Mouse (Mus musculus) stomach, embryonic 14.5 days (tissue): ENCODE measurements around the gene Krt19. TPM values are rescaled to one million over a fixed set of nuclear protein-coding genes. Genes with fewer than 3 reads are reported as not detected.

Experiments used
- ATAC-seq: fragments of 200-750 bp; cut with Nextera tagmentation; 2 replicates; pipeline ENCODE4 v1.8.0; 2017; ENCODE audit warnings: low read depth, moderate TSS enrichment; ENCODE audit not compliant: insufficient number of reproducible peaks, insufficient read depth, low FRiP score
- H3K27ac ChIP-seq: fragments of 300-500 bp; sonication (generic); 2 replicates; pipeline ENCODE4 v1.5.1; 2014; ENCODE audit warnings: mild to moderate bottlenecking, low read length, moderate library complexity, mixed read lengths
- H3K27me3 ChIP-seq: fragments of 300-500 bp; sonication (generic); 2 replicates; pipeline ENCODE4 v1.6.1; 2014; ENCODE audit warnings: low read length, control low read depth, mixed read lengths; ENCODE audit not compliant: control insufficient read depth, insufficient read depth
- H3K36me3 ChIP-seq: fragments of 300-500 bp; sonication (generic); 2 replicates; pipeline ENCODE4 v1.6.1; 2014; ENCODE audit warnings: mild to moderate bottlenecking, control low read depth, low read length, moderate library complexity, mixed read lengths; ENCODE audit not compliant: control insufficient read depth, insufficient read depth
- H3K4me1 ChIP-seq: fragments of 300-500 bp; sonication (generic); 2 replicates; pipeline ENCODE4 v1.6.1; 2014; ENCODE audit warnings: low read length, control low read depth, mixed read lengths; ENCODE audit not compliant: control insufficient read depth, insufficient read depth
- H3K4me2 ChIP-seq: fragments of 300-500 bp; sonication (generic); replicated peaks from 2 replicates; pipeline ENCODE4 v1.6.1; 2014; ENCODE audit warnings: low read depth, low read length, control low read depth
- H3K4me3 ChIP-seq: fragments of 300-500 bp; sonication (generic); 2 replicates; pipeline ENCODE4 v1.5.1; 2014; ENCODE audit warnings: low read depth, low read length, control low read depth
- H3K9ac ChIP-seq: fragments of 300-500 bp; sonication (generic); replicated peaks from 2 replicates; pipeline ENCODE4 v1.6.1; 2014; ENCODE audit warnings: low read depth, mild to moderate bottlenecking, control low read depth, low read length, moderate library complexity, mixed read lengths
- H3K9me3 ChIP-seq: fragments of 300-500 bp; sonication (generic); 2 replicates; pipeline ENCODE4 v1.6.1; 2016; ENCODE audit warnings: low read depth, low read length, control low read depth; ENCODE audit not compliant: control insufficient read depth
- WGBS: fragments of 180-500 bp; shearing (Covaris S2); extraction: QIAGEN DNeasy Blood & Tissue Kit; methylation state at CpG from one replicate; pipeline ENCODE4 v1.1.7; 2014; 5-methylcytosine and 5-hydroxymethylcytosine counted together
- polyA plus RNA-seq: library from polyadenylated mRNA; unstranded; fragments of >200 nt; fragmentation: Nextera tagmentation; extraction: Ambion mirVana; gene quantifications from 2 replicates; pipeline ENCODE4 v1.2.1, GENCODE M21; 2014

Gene Krt19
- polyA plus RNA-seq, 1 experiment from 2014 or later = 387 TPM

DNA sequence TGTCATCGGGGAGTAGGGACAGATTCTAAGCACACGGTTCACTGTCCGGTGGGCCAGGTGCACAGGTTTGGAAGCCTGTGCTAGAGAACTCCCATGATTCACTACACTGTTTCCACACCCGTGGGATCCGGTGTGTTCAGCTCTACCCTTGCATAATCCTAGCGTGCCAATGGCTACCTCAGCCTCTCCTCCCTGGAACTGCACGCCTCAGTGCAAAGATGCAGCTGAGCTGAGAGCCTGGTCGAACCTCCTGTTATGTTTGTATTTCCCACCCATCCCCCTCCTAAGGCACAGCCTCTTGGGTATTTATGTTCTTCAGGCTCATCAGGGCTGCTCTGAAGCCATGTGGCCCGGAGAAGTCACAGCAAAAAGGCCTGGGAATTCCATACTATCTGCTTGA lies 50.6 kb downstream of the Krt19 start:
- Histone ChIP-seq H3K4me1 (no peaks in the 10 kb centered on the region), H3K4me3 (no peak overlapping the region), H3K9ac (no peak overlapping the region), H3K27me3 (no peaks in the 10 kb centered on the region), H3K27ac (no peak overlapping the region), H3K9me3 (no peaks in the 10 kb centered on the region), H3K36me3 (no peaks in the 10 kb centered on the region), H3K4me2 (no peak overlapping the region)
- 58% methylated on average over 9 of the region's 9 CpGs for WGBS
- ATAC-seq = no peak

DNA sequence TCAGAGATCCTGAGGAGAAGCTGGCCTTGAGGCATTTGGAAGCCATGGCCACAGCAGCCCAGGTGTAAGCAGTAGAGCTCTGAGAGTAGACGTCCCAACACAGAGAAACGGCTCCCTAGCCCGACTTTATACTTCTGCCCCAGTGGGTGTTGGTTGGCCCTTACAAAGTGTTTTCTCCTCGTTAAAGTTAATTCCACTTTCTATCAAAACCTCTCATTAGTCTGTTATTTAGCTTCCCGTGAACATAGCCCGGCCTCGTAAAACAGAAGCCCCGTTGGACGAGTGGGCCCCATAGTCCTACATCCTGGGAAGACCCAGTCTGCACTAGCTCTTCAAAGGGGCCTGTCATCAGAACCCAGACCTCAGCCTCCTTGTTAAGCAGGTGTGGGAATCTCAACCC lies 52.3 kb downstream of the Krt19 start, which contains the start of gene Krt35:
TSS of gene Krt35 (minus strand) at position 101 of the 400 bp plus-strand sequence.
- WGBS = 89% methylated on average over 9 of the region's 9 CpGs
- H3K36me3 ChIP-seq = no peaks in the 10 kb centered on the region
- H3K4me1 ChIP-seq = no peaks in the 10 kb centered on the region
- no peak within 1 kb of the TSS for H3K27ac ChIP-seq
- no peak within 1 kb of the TSS for H3K9ac ChIP-seq
- no peak within 1 kb of the TSS for H3K4me3 ChIP-seq
- no peaks in the 10 kb centered on the region for H3K27me3 ChIP-seq
- ATAC-seq = no peak
- no peak within 1 kb of the TSS for H3K4me2 ChIP-seq
- H3K9me3 ChIP-seq = no peaks in the 10 kb centered on the region

Other genes with a start within 250 kb of the Krt19 start
- gene Krtap31-1, start 240.7 kb downstream of the Krt19 start, polyA plus RNA-seq = not detected in 2 replicates
- gene Gm11565, start 233.9 kb downstream of the Krt19 start, polyA plus RNA-seq = not detected in 2 replicates
- gene Krtap31-2, start 212.4 kb downstream of the Krt19 start, polyA plus RNA-seq = not detected in 2 replicates
- not detected in 2 replicates for gene Krtap9-5, start 200.2 kb downstream of the Krt19 start, polyA plus RNA-seq
- gene Krtap29-1, start 169.6 kb downstream of the Krt19 start, polyA plus RNA-seq = not detected in 2 replicates
- not detected in 2 replicates for gene Krtap16-1, start 162.1 kb downstream of the Krt19 start, polyA plus RNA-seq
- gene Krtap17-1, start 154.7 kb downstream of the Krt19 start, polyA plus RNA-seq = not detected in 2 replicates
- not detected in 2 replicates for gene Krt33a, start 132.5 kb downstream of the Krt19 start, polyA plus RNA-seq
- 0.26 TPM in 1 of 2 replicates, not detected in the other for gene Krt33b, start 118.8 kb downstream of the Krt19 start, polyA plus RNA-seq
- 0.36 TPM in 1 of 2 replicates, not detected in the other for gene Krt34, start 107.1 kb downstream of the Krt19 start, polyA plus RNA-seq
- gene Krt31, start 98.1 kb downstream of the Krt19 start, polyA plus RNA-seq = 0.67 and 0.69 TPM in 2 replicates
- gene Krt32, start 60.4 kb downstream of the Krt19 start, polyA plus RNA-seq = not detected in 2 replicates
- not detected in 2 replicates for gene Krt35, start 52.4 kb downstream of the Krt19 start, polyA plus RNA-seq
- gene Krt36, start 43.0 kb downstream of the Krt19 start, polyA plus RNA-seq = 0.29 and 0.35 TPM in 2 replicates
- 76.1 and 140 TPM in 2 replicates for gene Krt13, start 27.1 kb downstream of the Krt19 start, polyA plus RNA-seq
- 215 and 241 TPM in 2 replicates for gene Krt15, start 12.7 kb downstream of the Krt19 start, polyA plus RNA-seq
- not detected in 2 replicates for gene Krt9, start 44.6 kb upstream of the Krt19 start, polyA plus RNA-seq
- 4.8 and 5.0 TPM in 2 replicates for gene Krt14, start 58.9 kb upstream of the Krt19 start, polyA plus RNA-seq
- 0.22 and 0.38 TPM in 2 replicates for gene Krt16, start 100.2 kb upstream of the Krt19 start, polyA plus RNA-seq
- gene Krt17, start 112.4 kb upstream of the Krt19 start, polyA plus RNA-seq = 26.7 and 30.7 TPM in 2 replicates
- not detected in 2 replicates for gene Krt42, start 121.2 kb upstream of the Krt19 start, polyA plus RNA-seq
- gene Eif1, start 171.2 kb upstream of the Krt19 start, polyA plus RNA-seq = 2,030 and 2,105 TPM in 2 replicates
- gene Gast, start 185.7 kb upstream of the Krt19 start, polyA plus RNA-seq = 6.9 and 13.2 TPM in 2 replicates
- 10.8 and 12.3 TPM in 2 replicates for gene Hap1, start 207.5 kb upstream of the Krt19 start, polyA plus RNA-seq
- gene Jup, start 249.1 kb upstream of the Krt19 start, polyA plus RNA-seq = 131 and 139 TPM in 2 replicates